Mouse (Mus musculus) heart, postnatal 10 days (tissue): Measurements from ENCODE around the gene Pigh. TPM values are rescaled to one million over a fixed set of nuclear protein-coding genes. Genes with fewer than 3 reads are reported as not detected.

ENCODE experiments used
- DNase-seq, 2 experiments: peaks; one replicate each; pipeline ENCODE4 v3.0.0; 2021
- intact Hi-C: fragments of 180-260 bp; cut with DNase I; formaldehyde crosslinking; loops from one replicate; pipeline ENCODE4 v1.15.1; 2025
- total RNA-seq, 2 experiments: library from RNA; stranded (reverse); gene quantifications; 2 replicates each; pipeline ENCODE4 v1.2.3; 2021

Pigh gene
- 1 to 10 TPM; 3.3 to 5.4 TPM for total RNA-seq

DNA sequence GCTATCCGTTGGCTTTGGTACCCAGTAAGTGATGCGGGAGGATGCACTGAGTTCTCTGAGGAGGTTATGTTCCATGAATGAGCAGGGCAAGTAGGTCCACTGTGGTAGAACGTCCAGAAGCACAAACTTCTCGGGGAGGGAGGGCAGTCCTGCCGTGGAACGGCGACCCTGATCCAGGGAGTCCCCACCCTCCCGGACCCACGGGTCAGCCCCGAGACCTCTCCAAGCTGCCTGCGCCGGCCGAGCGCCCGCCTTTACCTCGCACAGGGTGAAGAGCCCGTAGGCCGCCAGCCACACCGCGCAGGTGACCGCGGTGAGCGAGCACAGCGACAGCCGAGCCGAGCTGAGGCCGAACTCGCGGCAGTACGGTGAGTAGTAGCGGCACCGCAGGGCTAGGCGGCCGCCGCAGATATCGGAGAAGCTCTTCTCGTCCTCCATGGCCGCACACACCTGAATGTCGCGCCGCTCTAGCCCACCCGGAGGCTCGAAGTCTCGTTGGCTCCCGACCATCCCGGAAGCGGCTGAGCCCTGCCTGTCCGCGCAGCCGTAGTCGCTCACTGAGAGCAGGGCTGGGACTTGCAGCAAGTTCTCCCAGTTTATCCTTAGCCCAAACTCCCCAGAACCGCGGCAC, at the start of gene Pigh:
TSS of gene Pigh (minus strand) at position 470 of the 631 bp plus-strand sequence.
- peak; percentile 85 to 90 for DNase-seq
- intact Hi-C loops, result no loop called here

DNA sequence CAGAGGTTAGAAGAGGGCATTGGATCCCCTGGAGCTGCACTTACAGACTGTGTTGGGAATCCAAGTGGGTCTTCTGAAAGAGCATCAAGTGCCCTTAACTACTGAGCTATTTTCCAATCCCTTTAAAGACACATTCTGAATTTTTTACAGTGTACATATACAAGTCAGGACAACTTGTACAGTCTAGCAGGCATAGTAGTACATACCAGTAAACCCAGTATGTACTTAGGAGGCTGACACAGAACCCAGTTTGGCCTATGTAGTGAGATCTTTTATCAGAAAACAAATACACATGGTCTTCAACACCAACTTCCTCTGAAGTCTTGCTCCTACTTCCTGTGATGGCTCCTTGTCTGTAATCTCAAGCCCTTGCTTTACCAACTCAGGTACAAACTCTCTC, 49.5 kb upstream of the Pigh start:
- no peak for DNase-seq
- intact Hi-C loops, result no loop called here

DNA sequence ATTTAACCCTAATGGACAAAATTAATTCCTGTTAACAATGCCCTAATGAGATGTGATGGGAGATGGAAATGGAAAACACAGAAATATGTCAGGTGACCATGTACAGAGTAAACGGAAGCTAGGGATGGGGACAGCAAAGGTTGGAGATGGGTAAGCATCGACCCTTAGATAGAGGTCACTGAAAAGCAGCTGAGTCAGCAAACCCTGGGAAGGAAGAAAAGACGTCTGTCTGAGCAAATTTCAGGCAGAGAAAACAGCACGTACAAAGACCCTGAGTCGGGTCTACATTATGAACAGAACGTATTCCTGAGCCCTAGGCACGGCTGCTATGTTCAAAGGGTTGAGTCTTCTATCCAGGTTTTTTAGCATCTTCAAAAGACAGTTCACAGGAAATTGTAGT, 47.5 kb upstream of the Pigh start:
- intact Hi-C loops, result no loop called here
- DNase-seq, result no peak

DNA sequence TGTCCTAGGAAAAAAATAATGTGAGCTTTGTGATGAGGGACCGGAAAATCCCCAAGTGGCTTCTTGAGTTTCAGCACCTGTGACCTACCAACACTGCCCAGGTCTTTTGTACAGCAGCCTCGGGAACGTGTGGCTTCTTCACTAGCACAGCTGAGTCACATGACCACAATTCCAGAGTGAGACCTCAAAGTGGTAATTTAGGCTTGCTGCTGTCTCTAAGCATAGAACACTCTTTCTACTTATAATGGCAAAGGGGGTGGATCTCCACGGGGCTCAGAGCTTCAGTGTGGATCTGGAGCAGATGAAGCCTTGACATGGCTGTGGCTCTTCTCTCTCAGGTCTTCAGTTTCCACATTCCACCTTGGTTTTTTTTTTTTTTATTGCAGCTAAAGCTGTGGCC, 45.7 kb upstream of the Pigh start:
- no peak for DNase-seq
- intact Hi-C loops, result no loop called here

DNA sequence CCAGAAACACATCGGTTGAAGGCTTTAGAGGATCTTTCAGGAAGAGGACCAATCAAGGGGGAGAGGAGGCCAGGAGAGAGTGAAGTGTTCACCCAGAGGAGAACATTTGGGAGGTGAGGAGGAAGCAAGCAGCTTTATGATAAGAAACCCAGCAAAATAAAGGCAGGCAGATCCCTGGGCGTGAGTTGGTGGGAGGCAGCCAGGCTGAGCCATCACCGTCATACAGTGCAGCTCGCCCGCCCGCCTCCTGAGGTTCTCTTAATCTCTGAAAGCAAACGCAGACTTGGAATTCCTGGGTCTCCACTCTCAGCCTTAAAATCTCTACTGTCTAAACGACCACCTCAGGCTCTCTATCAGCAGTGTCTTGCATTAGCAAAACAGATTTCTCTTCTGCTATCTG, 45.2 kb upstream of the Pigh start:
- DNase-seq, result no peak
- intact Hi-C loops, result no loop called here

DNA sequence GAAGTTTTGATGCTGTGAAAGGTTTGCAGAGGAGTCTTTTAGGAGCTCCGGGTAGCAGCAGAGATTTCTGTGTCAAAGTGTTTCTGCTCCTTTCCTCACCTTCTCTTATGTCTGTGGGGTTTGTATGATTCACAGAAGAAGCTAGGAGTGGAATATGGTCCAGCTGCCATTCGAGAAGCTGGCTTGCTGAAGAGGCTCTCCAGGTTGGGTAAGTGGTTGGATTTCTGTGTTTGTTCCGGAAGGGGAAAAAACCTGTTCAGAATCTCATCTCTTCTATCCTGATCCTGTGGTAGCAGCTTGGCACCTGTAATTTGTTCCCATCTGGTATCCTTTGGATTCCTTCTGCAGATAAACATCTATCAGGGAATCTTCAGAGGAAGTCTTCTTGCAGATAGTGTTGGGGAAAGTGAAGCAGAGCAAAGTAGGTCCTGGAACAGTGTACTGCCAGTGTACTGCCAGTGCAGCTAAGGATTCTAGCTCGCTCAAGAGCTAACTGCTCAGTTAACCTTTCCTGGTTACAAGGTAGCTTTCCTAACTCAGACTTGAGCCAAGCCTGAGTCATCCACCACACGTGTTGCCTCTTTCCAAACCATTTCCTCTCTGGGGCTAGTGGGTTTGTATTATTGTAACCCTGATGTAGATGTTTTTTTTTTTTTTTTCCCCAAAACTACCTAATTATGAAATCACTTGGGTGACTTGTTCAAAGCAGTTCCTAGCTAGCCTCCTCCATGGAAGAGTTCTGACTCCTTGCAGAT, 42.4 kb upstream of the Pigh start:
- DNase-seq, result no peak
- intact Hi-C loops, result no loop called here

DNA sequence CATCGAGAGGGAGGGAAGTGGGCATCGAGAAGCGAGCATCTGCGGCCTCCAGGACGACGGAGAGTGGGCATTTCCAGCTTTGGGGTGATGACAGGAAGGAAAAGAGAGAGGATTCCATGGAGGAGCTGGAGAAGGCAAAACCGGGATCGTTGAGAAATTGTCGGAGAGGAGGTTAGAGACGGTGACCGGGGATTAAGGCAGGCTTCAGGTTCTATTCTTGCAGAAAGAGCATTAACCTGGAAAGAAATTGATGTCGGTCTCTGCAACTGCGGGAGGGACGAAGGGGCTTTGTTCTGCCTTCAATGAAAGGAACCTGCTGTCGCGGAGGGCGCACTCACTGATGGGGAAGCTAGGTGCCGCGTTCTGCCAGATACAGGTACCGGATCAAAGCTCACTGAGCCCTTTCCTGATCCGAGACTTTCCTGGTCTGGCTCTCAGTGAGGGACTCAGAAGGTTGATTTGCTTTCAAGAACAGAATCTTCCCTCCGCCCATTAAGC, 41.8 kb upstream of the Pigh start:
- no peak for DNase-seq
- intact Hi-C loops, result no loop called here

DNA sequence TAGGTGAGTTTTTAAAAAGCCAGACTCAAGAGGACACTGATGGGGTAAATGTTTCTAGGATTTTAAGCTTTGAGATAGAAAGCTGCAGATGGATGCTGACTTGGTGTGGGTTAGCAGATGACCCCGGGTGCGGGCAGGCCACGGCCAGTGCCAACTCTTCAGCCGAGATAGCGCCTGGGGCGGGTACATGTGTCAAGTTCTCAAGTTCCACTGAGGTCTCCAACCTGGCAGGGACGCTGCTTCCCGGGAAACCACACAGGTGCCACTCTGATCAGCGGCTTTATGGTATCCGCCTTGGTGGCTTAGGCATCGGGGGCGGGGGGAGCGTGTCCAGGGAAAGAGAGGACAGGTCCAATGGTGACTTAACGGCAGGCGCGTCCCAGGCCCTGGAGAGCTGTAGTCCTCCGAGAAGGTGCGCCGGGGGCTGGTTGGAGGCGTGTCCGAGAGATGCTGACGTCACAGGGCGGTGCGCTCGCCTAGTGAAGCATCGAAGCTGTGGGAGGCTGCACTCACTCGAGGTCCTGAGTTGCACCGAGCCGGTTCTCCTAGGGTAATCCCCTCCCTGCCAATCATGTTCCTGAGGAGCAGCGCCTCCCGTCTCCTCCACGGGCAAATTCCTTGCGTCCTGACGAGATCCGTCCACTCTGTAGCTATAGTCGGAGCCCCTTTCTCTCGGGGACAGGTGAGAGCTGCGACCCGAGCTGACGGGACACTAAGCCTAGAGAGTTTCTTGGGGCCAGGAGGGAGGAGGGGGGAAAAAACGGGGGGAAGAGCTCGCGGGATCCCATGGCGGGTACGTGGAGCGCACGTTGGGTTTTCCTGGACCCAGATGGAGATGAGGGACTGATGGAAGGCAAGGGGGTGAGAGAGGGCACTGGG, 41.1 kb upstream of the Pigh start, which contains the start of gene Arg2:
TSS of gene Arg2 (plus strand) at position 479 of the 879 bp plus-strand sequence.
- DNase-seq, result peak; percentile 36 to 51
- intact Hi-C loops, result no loop called here

DNA sequence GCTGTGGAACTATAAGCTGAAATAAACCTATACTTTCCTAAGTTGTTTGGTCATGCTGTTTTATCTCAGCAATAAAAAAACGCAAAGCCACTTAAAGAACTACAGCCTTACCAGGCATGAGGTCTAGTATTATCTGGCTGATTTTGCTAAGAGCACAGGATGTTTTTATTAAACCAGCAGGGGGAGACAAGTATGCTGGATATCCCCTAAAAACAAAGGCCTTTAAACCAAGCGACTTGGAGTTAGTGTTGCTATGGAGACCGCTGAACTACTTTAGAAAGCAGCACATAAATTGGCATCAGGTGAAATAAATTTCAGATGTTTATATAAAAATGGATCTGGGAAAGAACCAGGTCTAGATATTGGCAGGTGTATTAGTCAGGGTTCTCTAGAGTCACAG, 33.4 kb upstream of the Pigh start:
- intact Hi-C loops, result no loop called here

DNA sequence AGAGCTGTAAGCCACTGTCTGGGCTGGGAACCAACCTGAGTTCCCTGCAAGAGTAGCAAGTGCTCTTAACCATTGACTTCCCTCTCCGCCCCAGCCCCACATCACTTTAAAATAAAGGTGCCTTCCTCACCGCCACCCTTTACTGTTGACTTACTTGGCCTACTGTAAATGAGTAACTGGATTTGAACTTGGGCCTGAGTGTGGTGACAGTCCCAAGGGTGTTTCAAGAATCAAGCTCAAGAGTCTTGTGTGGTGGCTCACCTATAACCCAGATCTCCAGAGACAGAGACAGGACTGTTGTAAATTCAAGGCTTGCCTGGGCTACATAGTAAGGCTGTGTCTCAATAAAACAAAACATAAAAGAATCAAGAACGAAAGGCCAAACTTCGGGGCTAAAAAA, 29.5 kb upstream of the Pigh start:
- no peak for DNase-seq
- intact Hi-C loops, result no loop called here

More for the DNA sequence above, 33.4 kb upstream of the Pigh start:
- DNase-seq, result peak in 1 of 2 experiments; percentile 6

DNA sequence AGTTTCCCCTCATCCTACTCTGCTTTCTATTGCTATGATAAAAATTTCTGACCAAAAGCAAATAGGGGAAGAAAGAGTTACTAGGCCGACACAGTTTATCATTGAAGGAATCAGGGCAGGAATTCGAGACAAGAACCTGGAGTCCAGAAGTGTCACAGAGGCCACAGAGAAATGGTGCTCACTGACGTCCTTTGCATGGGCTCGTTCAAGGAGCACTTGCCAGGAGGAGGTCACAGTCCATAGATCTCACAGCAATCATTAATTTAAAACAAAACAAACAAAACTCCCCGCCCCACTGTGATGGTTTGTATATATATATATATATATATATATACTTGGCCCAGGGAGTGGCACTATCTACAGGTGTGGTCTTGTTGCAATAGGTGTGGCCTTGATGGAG, 15.9 kb upstream of the Pigh start:
- intact Hi-C loops, result no loop called here
- no peak for DNase-seq

DNA sequence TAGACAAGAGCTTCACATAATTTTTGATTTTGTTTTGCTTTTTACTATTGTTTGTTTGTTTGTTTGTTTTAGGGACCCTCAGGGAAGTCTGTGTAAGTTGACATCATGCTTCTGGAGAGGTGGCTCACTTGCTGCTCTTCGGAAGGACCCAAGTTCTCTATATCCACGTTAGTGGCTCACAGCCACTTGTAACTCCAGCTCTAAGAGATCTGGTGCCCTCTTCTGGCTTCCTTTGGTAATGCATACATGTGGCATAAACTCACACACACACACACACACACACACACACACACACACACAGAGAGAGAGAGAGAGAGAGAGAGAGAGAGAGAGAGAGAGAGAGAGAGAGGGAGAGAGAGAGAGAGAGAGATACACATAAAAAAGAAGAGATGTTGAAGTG, 15.1 kb upstream of the Pigh start:
- intact Hi-C loops, result no loop called here
- DNase-seq, result no peak

DNA sequence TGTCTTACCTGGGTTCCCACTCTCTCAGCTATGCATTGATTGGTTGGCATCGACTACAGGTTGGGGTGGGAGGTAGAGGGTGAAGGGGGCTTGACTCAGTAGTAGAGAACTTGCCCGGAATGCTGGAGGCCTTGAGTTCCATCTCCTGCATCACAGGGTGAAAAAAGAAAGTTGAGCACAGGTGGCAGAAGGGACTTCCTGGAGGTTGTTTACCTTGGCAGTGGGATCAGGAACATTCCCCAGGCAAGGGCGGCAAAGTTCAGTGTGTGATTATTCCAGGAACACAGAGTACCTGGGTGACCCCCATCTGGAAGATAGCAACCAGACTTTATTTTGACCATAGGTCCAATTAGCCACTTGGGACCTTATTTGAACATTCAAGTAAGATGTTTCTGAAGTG, 14.3 kb upstream of the Pigh start:
- no peak for DNase-seq
- intact Hi-C loops, result no loop called here

DNA sequence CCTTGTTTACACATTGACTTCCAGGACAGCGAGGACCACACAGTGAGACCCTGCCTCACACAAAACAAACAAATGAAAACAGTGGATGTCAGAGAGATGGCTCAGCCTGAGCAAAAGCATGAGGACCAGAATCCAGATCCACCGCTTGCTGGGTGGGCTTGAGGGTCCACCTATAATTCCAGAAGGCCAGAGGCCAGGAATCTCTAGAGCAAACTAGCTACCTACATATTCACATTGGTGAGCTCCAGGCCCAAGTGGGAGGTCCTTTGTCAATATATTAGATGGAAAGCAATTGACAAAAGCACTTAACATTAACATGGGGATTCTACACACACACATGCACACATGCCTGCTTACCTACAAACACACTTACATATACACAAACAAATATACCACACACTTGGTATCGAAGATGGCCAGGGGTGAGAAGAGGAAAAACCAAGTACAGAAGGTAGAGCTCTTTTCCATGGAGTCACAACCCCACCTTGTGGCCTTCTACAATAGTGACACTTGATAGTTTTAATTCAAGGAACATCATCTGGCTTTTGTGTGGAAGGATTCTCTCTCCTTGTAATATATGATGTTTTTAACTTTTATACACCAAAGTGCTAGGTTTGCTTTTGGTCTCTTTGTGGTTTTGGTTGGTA, 7.8 kb upstream of the Pigh start:
- DNase-seq, result peak; percentile 23 to 64
- intact Hi-C loops, result loop anchor here (1.0 to 10.0 kb wide), 3 partner anchors 74 to 892 kb away; no protein-coding TSS in a partner anchor

DNA sequence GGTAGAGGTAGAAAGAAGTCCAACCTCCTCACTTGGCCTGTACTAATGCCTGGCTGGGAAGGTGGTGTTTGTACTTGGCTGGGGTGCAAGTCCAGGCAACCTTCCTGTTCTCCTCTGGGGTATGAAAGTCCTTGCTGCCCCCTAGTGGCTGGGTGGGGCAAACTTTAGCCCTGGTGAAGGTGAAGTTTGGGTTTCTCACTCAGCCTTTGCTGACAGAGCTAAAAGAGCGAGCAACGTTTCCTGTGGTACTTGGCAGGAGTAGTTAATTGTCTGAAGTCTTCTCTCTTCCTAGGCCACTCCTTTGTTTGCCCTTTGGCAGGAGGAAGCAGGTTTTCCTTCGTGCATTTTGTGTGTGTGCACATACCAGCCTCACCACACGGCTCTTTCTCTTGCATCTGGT, 3.1 kb upstream of the Pigh start:
- peak; percentile 42 to 62 for DNase-seq
- intact Hi-C loops, result loop anchor here (1.0 to 10.0 kb wide), 3 partner anchors 69 to 888 kb away; no protein-coding TSS in a partner anchor

DNA sequence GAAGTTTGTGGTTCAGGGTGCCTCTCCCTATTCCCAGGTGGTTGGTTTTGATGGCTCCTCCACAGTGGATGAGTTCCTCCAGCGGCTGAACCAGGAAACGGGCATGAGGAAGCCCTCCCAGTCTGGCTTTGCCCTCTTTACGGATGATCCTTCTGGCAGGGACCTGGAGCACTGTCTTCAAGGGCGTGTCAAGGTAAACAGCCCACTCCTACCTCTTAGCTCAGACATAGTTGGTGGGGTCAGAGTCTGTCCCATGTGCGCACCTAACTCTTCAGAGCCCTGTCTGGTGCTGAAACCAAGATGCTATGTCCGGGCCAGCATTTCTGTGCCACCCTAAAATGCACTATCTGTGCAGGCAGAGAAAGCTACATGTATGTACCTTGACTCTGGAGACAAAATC, 16.1 kb downstream of the Pigh start:
- intact Hi-C loops, result no loop called here
- no peak for DNase-seq

DNA sequence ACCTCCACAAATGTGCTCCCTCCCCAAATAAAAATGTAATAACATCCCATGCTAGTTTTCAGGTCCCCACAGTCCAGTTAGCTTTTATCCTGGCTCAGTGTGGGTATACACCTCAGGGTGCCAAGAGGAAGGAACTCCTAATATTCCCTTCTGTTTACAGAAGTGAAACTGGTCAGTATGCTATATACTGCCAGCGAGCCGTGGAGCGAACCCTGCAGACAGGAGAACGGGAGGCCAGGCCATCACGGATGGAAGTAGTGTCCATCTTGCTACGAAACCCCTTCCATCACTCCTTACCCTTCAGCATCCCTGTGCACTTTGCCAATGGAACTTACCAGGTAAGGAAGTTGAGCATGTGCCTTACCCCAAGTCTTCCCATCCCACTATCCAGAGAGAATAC, 16.9 kb downstream of the Pigh start:
- intact Hi-C loops, result no loop called here
- no peak for DNase-seq

DNA sequence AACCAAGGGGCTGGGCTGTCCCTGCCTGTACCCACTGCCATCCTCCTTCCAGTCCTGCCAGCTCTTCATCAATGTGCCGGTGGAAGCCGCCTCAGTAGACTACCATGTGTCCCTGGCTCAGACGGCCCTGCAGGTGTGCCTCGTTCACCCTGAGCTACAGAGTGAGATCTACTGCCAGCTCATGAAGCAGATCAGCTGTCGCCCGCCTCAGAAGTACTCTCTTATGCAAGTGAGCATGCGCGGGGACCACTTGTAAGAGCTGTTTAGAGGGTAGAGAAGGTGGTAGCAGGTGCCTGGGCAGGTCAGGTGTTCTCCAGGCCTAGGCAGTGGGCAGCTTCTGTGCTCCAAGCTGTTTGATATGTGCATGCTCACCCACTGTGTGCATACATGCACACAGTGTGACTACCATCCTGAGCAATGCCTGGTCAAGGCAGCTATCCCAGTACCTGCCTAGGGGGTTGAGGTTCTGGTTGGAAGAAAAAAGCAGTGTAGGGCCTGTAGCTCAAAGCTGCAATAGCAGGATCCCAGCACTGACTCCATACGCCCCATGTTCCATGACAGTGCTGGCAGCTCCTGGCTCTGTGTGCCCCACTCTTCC, 18.6 kb downstream of the Pigh start:
- intact Hi-C loops, result no loop called here
- no peak for DNase-seq

DNA sequence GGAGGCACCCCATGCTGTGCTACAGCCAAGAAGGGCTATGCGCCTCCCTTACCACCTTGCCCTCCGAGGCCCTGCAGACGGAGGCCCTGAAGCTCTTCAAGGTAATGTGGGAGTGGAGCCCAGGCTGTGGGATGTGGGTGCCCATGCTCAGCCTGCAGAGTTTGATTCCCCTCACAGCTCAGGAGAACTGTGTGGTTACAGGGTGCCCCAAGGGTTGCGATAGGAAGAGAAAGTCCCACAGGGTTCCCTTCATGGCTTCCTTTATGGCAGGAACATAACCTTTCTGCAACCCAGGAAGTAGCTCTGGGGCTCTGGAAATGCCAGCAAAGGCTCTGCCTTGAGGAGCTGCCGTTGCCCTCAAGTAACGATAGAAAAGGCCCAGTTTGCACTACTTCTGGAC, 19.5 kb downstream of the Pigh start:
- intact Hi-C loops, result no loop called here
- no peak for DNase-seq

DNA sequence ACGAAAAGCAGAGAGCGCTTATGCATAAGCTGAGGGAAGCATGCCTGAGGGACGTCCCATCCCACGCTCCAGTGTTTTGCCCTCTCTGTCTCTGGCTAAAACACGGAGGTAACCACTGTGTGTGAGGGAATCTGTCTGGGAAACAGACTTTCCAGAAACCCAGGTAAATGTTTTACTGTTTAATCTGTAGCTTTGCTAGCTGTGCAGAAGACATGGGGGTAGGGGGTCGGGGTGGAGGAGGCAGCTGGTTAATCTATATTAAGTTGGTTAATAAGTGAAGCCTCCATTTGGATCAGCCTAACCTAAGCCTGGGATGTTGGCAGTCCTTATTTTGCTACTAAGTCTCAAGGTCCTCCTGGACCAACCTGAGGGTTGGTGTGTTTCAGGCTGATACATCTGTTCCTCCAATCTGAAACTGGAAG, 20.3 kb downstream of the Pigh start:
- no peak for DNase-seq
- intact Hi-C loops, result no loop called here
